Mouse (Mus musculus) lung, postnatal 0 days (tissue): Measurements from ENCODE around the gene Fto. TPM values are rescaled to one million over a fixed set of nuclear protein-coding genes. Genes with fewer than 3 reads are reported as not detected.

Experiments
- ATAC-seq: fragments of 200-750 bp; cut with Nextera tagmentation; 2 replicates; pipeline ENCODE4 v1.8.0; 2017; ENCODE audit warnings: moderate library complexity
- DNase-seq: peaks from one replicate; pipeline ENCODE4 v3.0.0-alpha.2; 2016; ENCODE audit warnings: low spot score
- H3K27ac ChIP-seq: fragments of 300-500 bp; sonication (generic); 2 replicates; pipeline ENCODE4 v1.5.1; 2014; ENCODE audit warnings: antibody characterized with exemption, mild to moderate bottlenecking, low read length, mixed read lengths
- H3K27me3 ChIP-seq: fragments of 300-500 bp; sonication (generic); replicated peaks from 2 replicates; pipeline ENCODE4 v1.6.1; 2014; ENCODE audit warnings: low read length, mixed read lengths; ENCODE audit not compliant: insufficient read depth
- H3K36me3 ChIP-seq: fragments of 300-500 bp; sonication (generic); 2 replicates; pipeline ENCODE4 v1.6.1; 2014; ENCODE audit warnings: low read length, mixed read lengths; ENCODE audit not compliant: insufficient read depth
- H3K4me1 ChIP-seq: fragments of 300-500 bp; sonication (generic); 2 replicates; pipeline ENCODE4 v1.6.1; 2014; ENCODE audit warnings: antibody characterized with exemption, low read depth, low read length, mixed read lengths; ENCODE audit not compliant: insufficient read depth
- H3K4me2 ChIP-seq: fragments of 300-500 bp; sonication (generic); replicated peaks from 2 replicates; pipeline ENCODE4 v1.6.1; 2014; ENCODE audit warnings: low read depth, mild to moderate bottlenecking, low read length, moderate library complexity, mixed read lengths
- H3K4me3 ChIP-seq: fragments of 300-500 bp; sonication (generic); 2 replicates; pipeline ENCODE4 v1.5.1; 2014; ENCODE audit warnings: low read depth, low read length
- H3K9ac ChIP-seq: fragments of 300-500 bp; sonication (generic); replicated peaks from 2 replicates; pipeline ENCODE4 v1.6.1; 2014; ENCODE audit warnings: low read depth, mild to moderate bottlenecking
- H3K9me3 ChIP-seq: fragments of 300-500 bp; sonication (generic); 2 replicates; pipeline ENCODE4 v1.6.1; 2016; ENCODE audit warnings: low read length, mixed read lengths
- CTCF ChIP-seq: IDR thresholded peaks from 2 replicates; pipeline ENCODE4 v1.5.1; 2016; ENCODE audit warnings: antibody characterized with exemption, mild to moderate bottlenecking
- EP300 ChIP-seq: IDR thresholded peaks from 2 replicates; pipeline ENCODE4 v1.6.1; 2016; ENCODE audit warnings: antibody characterized with exemption, mild to moderate bottlenecking, control low read depth
- WGBS: fragments of 180-500 bp; shearing (Covaris S2); extraction: QIAGEN DNeasy Blood & Tissue Kit; methylation state at CpG from one replicate; pipeline ENCODE4 v1.1.7; 2014; 5-methylcytosine and 5-hydroxymethylcytosine counted together
- polyA plus RNA-seq: library from polyadenylated mRNA; unstranded; fragments of >200 nt; fragmentation: Nextera tagmentation; extraction: Ambion mirVana; gene quantifications from 2 replicates; pipeline ENCODE4 v1.2.1, GENCODE M21; 2015

Gene Fto
- polyA plus RNA-seq, 1 experiment from 2014 or later: 29.8 TPM

- no peaks in the 10 kb centered on the region for H3K36me3 ChIP-seq
- H3K4me2 ChIP-seq: no peak overlapping the region
- no peak for TF ChIP-seq CTCF
- TF ChIP-seq EP300: no peak
- no peaks in the 10 kb centered on the region for H3K4me1 ChIP-seq
- WGBS: 72% methylated on average over 10 of the region's 10 CpGs
- no peaks in the 10 kb centered on the region for H3K27me3 ChIP-seq
- ATAC-seq (no peak), DNase-seq (no peak)
- H3K27ac ChIP-seq: no peak overlapping the region
- no peak overlapping the region for H3K9ac ChIP-seq
- no peak overlapping the region for H3K4me3 ChIP-seq
- H3K9me3 ChIP-seq: no peaks in the 10 kb centered on the region
Measured at GRCm38 (mm10) chr8:91425251-91425866, 112.0 kb downstream of the Fto start.

GRCm38 (mm10) chr8:91426496-91426895 lies 113.2 kb downstream of the Fto start:
- TF ChIP-seq CTCF (no peak), EP300 (no peak)
- Histone ChIP-seq H3K27ac (no peak overlapping the region), H3K4me1 (no peaks in the 10 kb centered on the region), H3K4me2 (no peak overlapping the region), H3K36me3 (no peaks in the 10 kb centered on the region), H3K27me3 (no peaks in the 10 kb centered on the region), H3K9me3 (no peaks in the 10 kb centered on the region), H3K4me3 (no peak overlapping the region), H3K9ac (no peak overlapping the region)
- 69% methylated on average over 1 of the region's 1 CpGs for WGBS
- no peak for DNase-seq
- no peak for ATAC-seq

GRCm38 (mm10) chr8:91430333-91430940 lies 117.1 kb downstream of the Fto start:
- 94% methylated on average over 3 of the region's 3 CpGs for WGBS
- no peaks in the 10 kb centered on the region for H3K4me1 ChIP-seq
- ATAC-seq (no peak), DNase-seq (no peak)
- H3K27me3 ChIP-seq: no peaks in the 10 kb centered on the region
- no peak overlapping the region for H3K27ac ChIP-seq
- no peaks in the 10 kb centered on the region for H3K9me3 ChIP-seq
- H3K9ac ChIP-seq: no peak overlapping the region
- H3K4me3 ChIP-seq: no peak overlapping the region
- TF ChIP-seq CTCF (no peak), EP300 (no peak)
- no peak overlapping the region for H3K4me2 ChIP-seq
- no peaks in the 10 kb centered on the region for H3K36me3 ChIP-seq

- Histone ChIP-seq H3K9me3 (no peaks in the 10 kb centered on the region), H3K36me3 (no peaks in the 10 kb centered on the region), H3K9ac (no peak overlapping the region), H3K4me3 (no peak overlapping the region), H3K27me3 (no peaks in the 10 kb centered on the region), H3K4me1 (no peaks in the 10 kb centered on the region), H3K27ac (no peak overlapping the region), H3K4me2 (no peak overlapping the region)
- TF ChIP-seq EP300 (no peak), CTCF (no peak)
- ATAC-seq (no peak), DNase-seq (no peak)
- 96% methylated on average over 15 of the region's 15 CpGs for WGBS
Measured at GRCm38 (mm10) chr8:91436036-91436435, 122.7 kb downstream of the Fto start.

- ATAC-seq: no peak
Measured at GRCm38 (mm10) chr8:91443911-91444310, 130.6 kb downstream of the Fto start.

GRCm38 (mm10) chr8:91444636-91445410 lies 131.5 kb downstream of the Fto start:
- H3K4me3 ChIP-seq: no peak overlapping the region
- no peak overlapping the region for H3K27ac ChIP-seq
- no peaks in the 10 kb centered on the region for H3K9me3 ChIP-seq
- H3K9ac ChIP-seq: no peak overlapping the region
- DNase-seq (no peak), ATAC-seq (no peak)
- no peak overlapping the region for H3K4me2 ChIP-seq
- H3K27me3 ChIP-seq: no peaks in the 10 kb centered on the region
- 77% methylated on average over 11 of the region's 11 CpGs for WGBS
- H3K4me1 ChIP-seq: no peaks in the 10 kb centered on the region
- TF ChIP-seq CTCF (no peak), EP300 (no peak)
- H3K36me3 ChIP-seq: no peaks in the 10 kb centered on the region

More at GRCm38 (mm10) chr8:91443911-91444310, 130.6 kb downstream of the Fto start:
- Histone ChIP-seq H3K9me3 (no peaks in the 10 kb centered on the region), H3K36me3 (no peaks in the 10 kb centered on the region), H3K4me1 (no peaks in the 10 kb centered on the region), H3K4me2 (no peak overlapping the region), H3K9ac (no peak overlapping the region), H3K4me3 (no peak overlapping the region), H3K27ac (no peak overlapping the region), H3K27me3 (no peaks in the 10 kb centered on the region)
- DNase-seq: no peak
- WGBS: 62% methylated on average over 4 of the region's 4 CpGs
- TF ChIP-seq CTCF (no peak), EP300 (no peak)
